Mouse (Mus musculus): Measurements from ENCODE around the gene Hivep2.

GRCm38 (mm10) chr10:13946498-13946897, 19.4 kb upstream of the Hivep2 start:
- TF ChIP-seq CTCF (IDR thresholded peaks at IDR 0.05; ENCODE audit: borderline replicate concordance, control insufficient read depth, extremely low read depth, insufficient read depth, low read length, poor library complexity) (no peak), POLR2A (IDR thresholded peaks at IDR 0.05; ENCODE audit: control insufficient read depth, extremely low read depth, insufficient read depth, low read length, poor library complexity) (no peak)
